Mouse (Mus musculus): ENCODE measurements around the gene Coro1c. TPM values are rescaled to one million over a fixed set of nuclear protein-coding genes. Genes with fewer than 3 reads are reported as not detected.
A peak's percentile ranks its signal among the peaks of the same experiment; 100 is the strongest.

The Coro1c gene
- total and polyA plus RNA-seq, 2 experiments from 2014 or later, result 165 to 311 TPM

DNA sequence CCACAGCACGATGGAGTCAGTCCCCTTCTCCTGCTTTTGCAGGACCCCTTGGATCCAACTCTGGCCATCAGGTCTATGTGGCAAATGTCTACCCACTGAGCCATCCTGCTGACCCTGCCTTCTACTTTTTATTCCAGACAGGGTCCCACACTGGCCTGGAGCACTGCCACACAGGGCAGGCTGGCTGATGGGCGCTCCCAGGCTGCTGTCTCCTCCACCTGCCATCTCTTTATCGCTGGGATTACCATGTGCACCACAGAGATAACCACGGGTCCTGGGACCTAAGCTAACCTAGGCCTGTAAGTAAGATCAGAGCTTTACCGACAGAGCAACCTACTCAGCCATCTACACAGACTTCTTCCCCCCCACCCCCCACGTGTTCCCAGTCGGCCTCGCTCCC lies 61.9 kb downstream of the Coro1c start:
- WGBS, result 91% methylated on average over 8 of the region's 8 CpGs
- Histone ChIP-seq H3K27ac (ENCODE audit: low read depth, low read length) (no peak overlapping the region), H3K27me3 (ENCODE audit: insufficient read depth, low read length) (no peaks in the 10 kb centered on the region), H3K4me1 (ENCODE audit: insufficient read depth, low read length) (no peaks in the 10 kb centered on the region), H3K4me2 (ENCODE audit: low read depth, low read length, poor library complexity, severe bottlenecking) (no peak overlapping the region), H3K9me3 (ENCODE audit: low read length) (no peaks in the 10 kb centered on the region), H3K9ac (replicated peaks; ENCODE audit: low read length, poor library complexity, severe bottlenecking) (no peak overlapping the region), H3K36me3 (ENCODE audit: insufficient read depth, low read length) (peaks cover 76% of the 10 kb centered on the region), H3K4me3 (ENCODE audit: low read depth, low read length) (no peak overlapping the region)
- DNase-seq (ENCODE audit: low spot score) (no peak), ATAC-seq (ENCODE audit: low FRiP score) (no peak)
- TF ChIP-seq CTCF (IDR thresholded peaks at IDR 0.05), result no peak

DNA sequence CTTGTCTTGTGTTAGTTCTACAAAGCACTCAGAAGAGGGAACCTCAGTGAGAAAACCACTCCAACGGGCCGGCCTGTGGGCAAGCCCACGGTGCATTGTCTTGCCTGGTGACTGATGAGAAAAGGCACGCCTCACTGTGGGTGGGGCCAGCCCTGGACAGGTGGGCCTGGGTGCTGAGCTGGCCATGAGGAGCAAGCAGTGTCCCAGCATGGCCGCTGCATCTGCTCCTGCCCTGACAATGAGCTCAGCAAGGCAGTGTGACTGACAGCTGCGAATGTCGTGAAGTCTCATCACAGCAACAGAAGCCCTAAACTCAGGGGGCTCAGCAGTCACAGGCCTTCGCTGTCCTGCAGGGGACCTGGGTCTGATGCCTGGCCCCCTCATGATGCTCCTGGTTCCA lies 62.9 kb downstream of the Coro1c start:
- no peak overlapping the region for H3K4me2 ChIP-seq (ENCODE audit: low read depth, low read length, poor library complexity, severe bottlenecking)
- WGBS, result 91% methylated on average over 8 of the region's 8 CpGs
- no peak overlapping the region for H3K9ac ChIP-seq (replicated peaks; ENCODE audit: low read length, poor library complexity, severe bottlenecking)
- H3K4me3 ChIP-seq (ENCODE audit: low read depth, low read length), result no peak overlapping the region
- DNase-seq (ENCODE audit: low spot score) (no peak), ATAC-seq (ENCODE audit: low FRiP score) (no peak)
- TF ChIP-seq CTCF (IDR thresholded peaks at IDR 0.05), result no peak
- no peaks in the 10 kb centered on the region for H3K9me3 ChIP-seq (ENCODE audit: low read length)
- no peaks in the 10 kb centered on the region for H3K27me3 ChIP-seq (ENCODE audit: insufficient read depth, low read length)
- H3K36me3 ChIP-seq (ENCODE audit: insufficient read depth, low read length), result peaks cover 71% of the 10 kb centered on the region
- no peaks in the 10 kb centered on the region for H3K4me1 ChIP-seq (ENCODE audit: insufficient read depth, low read length)
- H3K27ac ChIP-seq (ENCODE audit: low read depth, low read length), result no peak overlapping the region

DNA sequence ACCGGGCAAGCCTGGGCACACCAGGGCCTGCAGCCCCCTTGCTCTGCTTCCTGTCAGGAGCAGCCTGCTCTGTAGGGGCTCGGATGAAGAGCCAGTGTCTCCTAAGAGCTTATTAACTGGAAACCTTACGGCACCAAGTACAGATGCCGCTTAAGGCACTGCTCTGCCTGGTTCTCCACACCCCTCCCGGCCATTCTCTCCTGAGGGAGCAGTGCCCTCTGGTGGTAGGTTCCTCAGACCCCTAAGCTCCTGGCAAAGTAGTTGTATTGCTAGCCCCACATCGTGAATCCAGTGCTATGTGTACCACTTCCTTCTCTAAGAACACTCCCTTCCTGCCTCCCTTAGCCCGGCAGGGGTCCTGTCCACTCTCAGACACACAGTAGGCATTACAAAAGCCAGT lies 63.8 kb downstream of the Coro1c start:
- no peaks in the 10 kb centered on the region for H3K27me3 ChIP-seq (ENCODE audit: insufficient read depth, low read length)
- no peak overlapping the region for H3K27ac ChIP-seq (ENCODE audit: low read depth, low read length)
- H3K4me3 ChIP-seq (ENCODE audit: low read depth, low read length), result no peak overlapping the region
- H3K9ac ChIP-seq (replicated peaks; ENCODE audit: low read length, poor library complexity, severe bottlenecking), result no peak overlapping the region
- 56% methylated on average over 7 of the region's 7 CpGs for whole genome bisulfite sequencing
- H3K4me2 ChIP-seq (ENCODE audit: low read depth, low read length, poor library complexity, severe bottlenecking), result no peak overlapping the region
- DNase-seq (ENCODE audit: low spot score), result peak; percentile 62
- H3K9me3 ChIP-seq (ENCODE audit: low read length), result no peaks in the 10 kb centered on the region
- ATAC-seq (ENCODE audit: low FRiP score), result no peak
- peak; percentile 73 for TF ChIP-seq CTCF (IDR thresholded peaks at IDR 0.05)
- H3K36me3 ChIP-seq (ENCODE audit: insufficient read depth, low read length), result peaks cover 62% of the 10 kb centered on the region
- no peaks in the 10 kb centered on the region for H3K4me1 ChIP-seq (ENCODE audit: insufficient read depth, low read length)

DNA sequence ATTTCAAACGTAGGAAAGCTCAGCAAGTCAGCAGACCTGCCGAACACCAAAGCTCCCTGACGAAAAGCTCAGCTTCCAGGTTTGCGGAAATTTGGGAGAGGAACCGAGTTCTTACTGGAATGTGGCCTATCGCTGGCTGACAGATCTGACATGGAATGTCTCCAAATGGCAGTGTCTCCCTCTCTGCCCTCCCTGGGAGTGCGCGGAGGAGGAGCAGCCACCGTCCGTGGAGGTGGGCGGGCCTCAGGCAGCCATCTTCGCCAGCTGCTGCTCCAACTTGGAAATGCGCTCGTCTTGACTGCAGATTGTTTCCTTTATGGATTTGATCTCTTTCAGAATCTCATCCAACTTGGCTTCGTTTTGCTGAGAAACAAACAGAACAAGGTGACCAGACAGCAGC lies 64.5 kb downstream of the Coro1c start:
- 89% methylated on average over 15 of the region's 15 CpGs for WGBS
- DNase-seq (ENCODE audit: low spot score), result no peak
- H3K36me3 ChIP-seq (ENCODE audit: insufficient read depth, low read length), result peaks cover 60% of the 10 kb centered on the region

DNA sequence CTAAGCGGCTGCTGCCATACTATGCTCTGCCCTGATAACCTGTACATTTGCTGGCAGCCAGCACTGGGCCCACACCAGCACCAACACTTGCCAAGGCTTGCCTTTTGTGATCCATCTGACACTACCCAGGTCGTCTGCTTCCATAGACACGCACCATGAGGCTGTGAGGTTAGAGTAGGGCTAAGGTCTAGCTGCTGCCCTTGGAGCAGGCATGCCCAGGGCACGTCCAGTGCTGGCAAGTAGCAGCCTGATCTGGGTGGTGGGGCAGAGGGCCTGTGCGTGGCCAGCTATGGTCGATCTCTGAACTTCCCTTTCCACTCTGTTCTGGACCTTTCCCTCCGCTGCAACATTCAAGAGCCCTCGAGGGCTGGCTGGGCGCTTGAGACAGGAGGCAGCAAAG lies 65.7 kb downstream of the Coro1c start:
- no peak for DNase-seq (ENCODE audit: low spot score)
- no peaks in the 10 kb centered on the region for H3K9me3 ChIP-seq (ENCODE audit: low read length)
- H3K36me3 ChIP-seq (ENCODE audit: insufficient read depth, low read length), result peaks cover 54% of the 10 kb centered on the region
- H3K27ac ChIP-seq (ENCODE audit: low read depth, low read length), result no peak overlapping the region
- no peak for ATAC-seq (ENCODE audit: low FRiP score)
- 88% methylated on average over 9 of the region's 9 CpGs for WGBS
- no peaks in the 10 kb centered on the region for H3K4me1 ChIP-seq (ENCODE audit: insufficient read depth, low read length)
- no peak overlapping the region for H3K4me3 ChIP-seq (ENCODE audit: low read depth, low read length)
- no peak overlapping the region for H3K4me2 ChIP-seq (ENCODE audit: low read depth, low read length, poor library complexity, severe bottlenecking)
- no peaks in the 10 kb centered on the region for H3K27me3 ChIP-seq (ENCODE audit: insufficient read depth, low read length)
- no peak overlapping the region for H3K9ac ChIP-seq (replicated peaks; ENCODE audit: low read length, poor library complexity, severe bottlenecking)
- no peak for TF ChIP-seq CTCF (IDR thresholded peaks at IDR 0.05)

More for the DNA sequence above, 64.5 kb downstream of the Coro1c start:
- TF ChIP-seq CTCF (IDR thresholded peaks at IDR 0.05), result no peak
- Histone ChIP-seq H3K4me3 (ENCODE audit: low read depth, low read length) (no peak overlapping the region), H3K27ac (ENCODE audit: low read depth, low read length) (no peak overlapping the region), H3K4me2 (ENCODE audit: low read depth, low read length, poor library complexity, severe bottlenecking) (no peak overlapping the region), H3K9ac (replicated peaks; ENCODE audit: low read length, poor library complexity, severe bottlenecking) (no peak overlapping the region), H3K27me3 (ENCODE audit: insufficient read depth, low read length) (no peaks in the 10 kb centered on the region), H3K9me3 (ENCODE audit: low read length) (no peaks in the 10 kb centered on the region), H3K4me1 (ENCODE audit: insufficient read depth, low read length) (no peaks in the 10 kb centered on the region)
- ATAC-seq (ENCODE audit: low FRiP score), result no peak

DNA sequence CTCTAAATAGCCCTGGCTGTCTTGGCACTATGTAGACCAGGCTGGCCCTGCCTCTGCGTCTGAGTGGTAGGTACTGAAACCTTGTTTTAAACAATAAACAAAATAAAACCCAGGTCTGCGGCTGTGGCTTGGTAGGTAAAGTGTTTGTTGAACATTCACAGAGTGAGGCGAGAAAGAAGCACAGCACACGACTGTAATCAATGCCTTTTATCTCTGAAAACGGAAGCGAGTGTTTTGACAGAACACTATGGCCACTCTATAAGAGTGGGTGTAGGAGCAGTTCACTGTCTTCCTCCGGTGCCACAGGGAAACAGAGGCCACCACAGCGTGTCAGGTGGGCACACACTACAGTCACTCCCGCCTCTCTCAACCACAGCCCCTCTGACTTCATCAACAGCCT lies 66.3 kb downstream of the Coro1c start:
- H3K9me3 ChIP-seq (ENCODE audit: low read length), result no peaks in the 10 kb centered on the region
- no peak overlapping the region for H3K9ac ChIP-seq (replicated peaks; ENCODE audit: low read length, poor library complexity, severe bottlenecking)
- no peaks in the 10 kb centered on the region for H3K4me1 ChIP-seq (ENCODE audit: insufficient read depth, low read length)
- H3K4me3 ChIP-seq (ENCODE audit: low read depth, low read length), result no peak overlapping the region
- H3K27ac ChIP-seq (ENCODE audit: low read depth, low read length), result no peak overlapping the region
- H3K36me3 ChIP-seq (ENCODE audit: insufficient read depth, low read length), result peaks cover 48% of the 10 kb centered on the region
- ATAC-seq (ENCODE audit: low FRiP score), result no peak
- H3K27me3 ChIP-seq (ENCODE audit: insufficient read depth, low read length), result no peaks in the 10 kb centered on the region
- DNase-seq (ENCODE audit: low spot score), result no peak
- H3K4me2 ChIP-seq (ENCODE audit: low read depth, low read length, poor library complexity, severe bottlenecking), result no peak overlapping the region
- WGBS, result 93% methylated on average over 9 of the region's 9 CpGs
- TF ChIP-seq CTCF (IDR thresholded peaks at IDR 0.05), result no peak

Measured in midbrain, postnatal 0 days (tissue).